Mouse (Mus musculus): Measurements from ENCODE around the gene Gfra4. TPM values are rescaled to one million over a fixed set of nuclear protein-coding genes. Genes with fewer than 3 reads are reported as not detected.

Gfra4 gene
- polyA plus RNA-seq, 1 experiment from 2014 or later: 3.8 TPM

DNA sequence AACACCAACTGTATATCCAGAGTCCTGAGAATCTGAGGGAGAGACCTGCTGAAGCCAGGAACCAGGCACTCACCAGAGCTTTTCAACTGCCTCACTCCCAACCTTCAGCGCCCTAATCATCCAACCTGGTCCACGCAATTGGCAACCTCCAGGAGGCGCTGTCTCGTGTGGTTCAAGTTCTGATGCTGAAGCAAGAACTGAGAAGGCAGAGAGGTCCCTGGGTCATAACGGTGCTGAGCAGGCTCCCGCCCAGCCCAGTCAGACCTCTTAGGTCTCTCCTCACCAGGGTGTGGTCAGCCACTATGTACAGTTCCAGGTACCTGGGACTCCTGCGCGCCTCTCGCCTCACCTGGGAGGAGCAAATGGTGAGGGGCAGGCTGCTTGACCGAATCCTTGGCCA lies 12.7 kb upstream of the Gfra4 start:
- Histone ChIP-seq H3K27ac (ENCODE audit: low read depth, low read length) (no peak overlapping the region), H3K27me3 (ENCODE audit: control insufficient read depth, insufficient read depth, low read length) (peaks cover 59% of the 10 kb centered on the region), H3K36me3 (ENCODE audit: control insufficient read depth, insufficient read depth, low read length) (no peaks in the 10 kb centered on the region), H3K9me3 (replicated peaks; ENCODE audit: control insufficient read depth, low read length) (no peaks in the 10 kb centered on the region), H3K4me2 (peak overlapping the region; percentile 69), H3K4me3 (ENCODE audit: low read depth, low read length) (no peak overlapping the region), H3K4me1 (ENCODE audit: control insufficient read depth, insufficient read depth, low read length) (peaks cover 28% of the 10 kb centered on the region), H3K9ac (ENCODE audit: low read depth, low read length) (no peak overlapping the region)
- 5% methylated on average over 10 of the region's 10 CpGs for WGBS (ENCODE audit: insufficient replicate concordance)
- 0 out of 2 replicates have a peak, but pooled peaks have one; percentile 43 for ATAC-seq (replicated peaks; ENCODE audit: insufficient number of reproducible peaks, low FRiP score, low TSS enrichment)

GRCm38 (mm10) chr2:131054646-131055264 lies 11.9 kb upstream of the Gfra4 start:
- 0 out of 2 replicates have a peak overlapping the region, but pooled peaks have one; percentile 6 for H3K9ac ChIP-seq (ENCODE audit: low read depth, low read length)
- peaks cover 27% of the 10 kb centered on the region for H3K4me1 ChIP-seq (ENCODE audit: control insufficient read depth, insufficient read depth, low read length)
- peak overlapping the region; percentile 69 for H3K4me2 ChIP-seq
- 1% methylated on average over 21 of the region's 21 CpGs for WGBS (ENCODE audit: insufficient replicate concordance)
- no peak overlapping the region for H3K27ac ChIP-seq (ENCODE audit: low read depth, low read length)
- H3K27me3 ChIP-seq (ENCODE audit: control insufficient read depth, insufficient read depth, low read length): peaks cover 59% of the 10 kb centered on the region
- peak overlapping the region; percentile 42 for H3K4me3 ChIP-seq (ENCODE audit: low read depth, low read length)
- ATAC-seq (replicated peaks; ENCODE audit: insufficient number of reproducible peaks, low FRiP score, low TSS enrichment): no peak
- H3K36me3 ChIP-seq (ENCODE audit: control insufficient read depth, insufficient read depth, low read length): no peaks in the 10 kb centered on the region
- no peaks in the 10 kb centered on the region for H3K9me3 ChIP-seq (replicated peaks; ENCODE audit: control insufficient read depth, low read length)

GRCm38 (mm10) chr2:131053851-131054645 lies 11.2 kb upstream of the Gfra4 start:
- H3K4me3 ChIP-seq (ENCODE audit: low read depth, low read length): peak overlapping the region; percentile 42
- peaks cover 21% of the 10 kb centered on the region for H3K4me1 ChIP-seq (ENCODE audit: control insufficient read depth, insufficient read depth, low read length)
- H3K4me2 ChIP-seq: peak overlapping the region; percentile 69
- H3K27me3 ChIP-seq (ENCODE audit: control insufficient read depth, insufficient read depth, low read length): peaks cover 59% of the 10 kb centered on the region
- 0 out of 2 replicates have a peak overlapping the region, but pooled peaks have one; percentile 6 for H3K9ac ChIP-seq (ENCODE audit: low read depth, low read length)
- H3K27ac ChIP-seq (ENCODE audit: low read depth, low read length): no peak overlapping the region
- H3K9me3 ChIP-seq (replicated peaks; ENCODE audit: control insufficient read depth, low read length): no peaks in the 10 kb centered on the region
- WGBS (ENCODE audit: insufficient replicate concordance): 1% methylated on average over 45 of the region's 45 CpGs
- ATAC-seq (replicated peaks; ENCODE audit: insufficient number of reproducible peaks, low FRiP score, low TSS enrichment): no peak
- no peaks in the 10 kb centered on the region for H3K36me3 ChIP-seq (ENCODE audit: control insufficient read depth, insufficient read depth, low read length)

DNA sequence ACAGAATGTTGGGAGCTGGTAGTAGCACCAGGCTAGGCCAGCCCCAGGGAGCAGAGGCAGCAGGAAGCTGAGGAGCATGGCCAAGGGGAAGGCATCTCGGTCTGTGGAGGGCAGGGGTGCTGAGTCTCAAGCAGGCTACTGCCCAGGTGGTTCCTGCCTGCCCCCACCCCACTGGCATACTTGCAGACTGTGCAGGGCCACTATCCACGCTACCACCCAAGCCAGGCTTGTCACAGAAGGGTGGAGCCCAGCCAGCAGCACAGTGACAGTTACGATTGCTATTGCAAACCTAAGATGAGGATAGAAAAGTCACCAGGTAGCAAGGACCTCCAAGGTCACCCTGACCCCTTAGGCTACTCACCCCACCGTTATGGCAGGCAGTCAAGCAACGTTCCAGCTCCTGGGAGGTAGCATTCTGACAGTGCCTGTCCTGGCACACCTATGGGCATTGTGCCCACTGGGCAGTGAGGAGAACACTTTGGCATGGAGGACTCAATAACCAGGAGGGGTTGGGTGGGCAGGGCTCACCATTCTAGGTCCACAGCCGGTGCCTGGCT lies 10.1 kb upstream of the Gfra4 start:
- no peak overlapping the region for H3K9ac ChIP-seq (ENCODE audit: low read depth, low read length)
- H3K4me3 ChIP-seq (ENCODE audit: low read depth, low read length): no peak overlapping the region
- H3K4me1 ChIP-seq (ENCODE audit: control insufficient read depth, insufficient read depth, low read length): peaks cover 21% of the 10 kb centered on the region
- no peaks in the 10 kb centered on the region for H3K9me3 ChIP-seq (replicated peaks; ENCODE audit: control insufficient read depth, low read length)
- ATAC-seq (replicated peaks; ENCODE audit: insufficient number of reproducible peaks, low FRiP score, low TSS enrichment): no peak
- no peak overlapping the region for H3K4me2 ChIP-seq
- WGBS (ENCODE audit: insufficient replicate concordance): 72% methylated on average over 6 of the region's 6 CpGs
- H3K36me3 ChIP-seq (ENCODE audit: control insufficient read depth, insufficient read depth, low read length): no peaks in the 10 kb centered on the region
- H3K27me3 ChIP-seq (ENCODE audit: control insufficient read depth, insufficient read depth, low read length): peaks cover 57% of the 10 kb centered on the region
- H3K27ac ChIP-seq (ENCODE audit: low read depth, low read length): no peak overlapping the region

DNA sequence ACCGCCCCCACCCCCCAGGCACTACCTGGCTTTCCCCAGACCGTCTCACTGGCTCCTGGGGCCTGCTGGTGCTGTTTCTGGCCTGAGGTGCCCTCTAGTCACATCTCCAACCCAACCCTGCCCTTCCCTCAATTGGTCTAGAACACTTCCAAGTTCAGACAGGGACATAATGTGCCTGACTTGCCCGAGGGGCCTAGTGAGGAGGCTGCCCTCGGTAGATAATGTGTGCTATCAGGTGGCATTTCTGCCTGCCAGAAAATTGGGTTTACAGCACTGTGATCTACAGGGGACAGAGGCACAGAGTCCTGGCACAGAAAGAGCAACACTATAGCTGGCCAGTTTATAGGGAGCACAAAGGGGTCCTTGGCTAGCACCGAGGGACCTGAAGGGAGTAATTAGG lies 9.2 kb upstream of the Gfra4 start:
- no peak overlapping the region for H3K27ac ChIP-seq (ENCODE audit: low read depth, low read length)
- no peak for ATAC-seq (replicated peaks; ENCODE audit: insufficient number of reproducible peaks, low FRiP score, low TSS enrichment)
- H3K4me2 ChIP-seq: no peak overlapping the region
- WGBS (ENCODE audit: insufficient replicate concordance): 68% methylated on average over 5 of the region's 5 CpGs
- H3K4me3 ChIP-seq (ENCODE audit: low read depth, low read length): no peak overlapping the region
- no peaks in the 10 kb centered on the region for H3K9me3 ChIP-seq (replicated peaks; ENCODE audit: control insufficient read depth, low read length)
- no peaks in the 10 kb centered on the region for H3K36me3 ChIP-seq (ENCODE audit: control insufficient read depth, insufficient read depth, low read length)
- H3K4me1 ChIP-seq (ENCODE audit: control insufficient read depth, insufficient read depth, low read length): peaks cover 21% of the 10 kb centered on the region
- H3K9ac ChIP-seq (ENCODE audit: low read depth, low read length): no peak overlapping the region
- peaks cover 55% of the 10 kb centered on the region for H3K27me3 ChIP-seq (ENCODE audit: control insufficient read depth, insufficient read depth, low read length)

DNA sequence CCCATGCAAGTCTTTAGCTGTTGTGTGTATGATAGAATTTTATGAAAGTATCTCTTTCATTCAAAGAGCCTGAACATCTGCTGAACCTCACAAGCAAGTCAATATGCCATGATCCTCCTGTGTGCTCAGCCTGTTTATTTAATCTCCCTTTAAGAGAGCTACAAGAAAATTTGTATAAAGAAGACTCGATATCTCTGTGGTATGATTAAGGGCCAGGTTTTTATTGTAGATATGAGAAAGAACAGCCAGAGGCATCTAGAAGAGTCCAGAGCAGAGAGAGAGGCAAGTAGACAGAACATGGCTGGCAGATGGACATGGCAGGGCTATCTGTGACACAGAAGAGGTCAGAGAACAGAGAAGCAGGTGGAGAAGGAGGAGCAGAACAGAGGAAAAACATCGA lies 3.1 kb upstream of the Gfra4 start:
- H3K4me3 ChIP-seq (ENCODE audit: low read depth, low read length): no peak overlapping the region
- no peaks in the 10 kb centered on the region for H3K36me3 ChIP-seq (ENCODE audit: control insufficient read depth, insufficient read depth, low read length)
- WGBS (ENCODE audit: insufficient replicate concordance): 69% methylated on average over 2 of the region's 2 CpGs
- no peaks in the 10 kb centered on the region for H3K9me3 ChIP-seq (replicated peaks; ENCODE audit: control insufficient read depth, low read length)
- peaks cover 14% of the 10 kb centered on the region for H3K4me1 ChIP-seq (ENCODE audit: control insufficient read depth, insufficient read depth, low read length)
- no peak overlapping the region for H3K9ac ChIP-seq (ENCODE audit: low read depth, low read length)
- H3K27ac ChIP-seq (ENCODE audit: low read depth, low read length): no peak overlapping the region
- no peak for ATAC-seq (replicated peaks; ENCODE audit: insufficient number of reproducible peaks, low FRiP score, low TSS enrichment)
- peaks cover 26% of the 10 kb centered on the region for H3K27me3 ChIP-seq (ENCODE audit: control insufficient read depth, insufficient read depth, low read length)
- no peak overlapping the region for H3K4me2 ChIP-seq

- H3K4me1 ChIP-seq (ENCODE audit: control insufficient read depth, insufficient read depth, low read length): peaks cover 16% of the 10 kb centered on the region
- ATAC-seq (replicated peaks; ENCODE audit: insufficient number of reproducible peaks, low FRiP score, low TSS enrichment): no peak
- H3K27me3 ChIP-seq (ENCODE audit: control insufficient read depth, insufficient read depth, low read length): peaks cover 33% of the 10 kb centered on the region
- H3K27ac ChIP-seq (ENCODE audit: low read depth, low read length): no peak overlapping the region
- 61% methylated on average over 9 of the region's 9 CpGs for WGBS (ENCODE audit: insufficient replicate concordance)
- no peak overlapping the region for H3K9ac ChIP-seq (ENCODE audit: low read depth, low read length)
- no peak overlapping the region for H3K4me3 ChIP-seq (ENCODE audit: low read depth, low read length)
- H3K9me3 ChIP-seq (replicated peaks; ENCODE audit: control insufficient read depth, low read length): no peaks in the 10 kb centered on the region
- no peak overlapping the region for H3K4me2 ChIP-seq
- no peaks in the 10 kb centered on the region for H3K36me3 ChIP-seq (ENCODE audit: control insufficient read depth, insufficient read depth, low read length)
These were observed 2.3 kb upstream of the Gfra4 start for GRCm38 (mm10) chr2:131044989-131045720.

DNA sequence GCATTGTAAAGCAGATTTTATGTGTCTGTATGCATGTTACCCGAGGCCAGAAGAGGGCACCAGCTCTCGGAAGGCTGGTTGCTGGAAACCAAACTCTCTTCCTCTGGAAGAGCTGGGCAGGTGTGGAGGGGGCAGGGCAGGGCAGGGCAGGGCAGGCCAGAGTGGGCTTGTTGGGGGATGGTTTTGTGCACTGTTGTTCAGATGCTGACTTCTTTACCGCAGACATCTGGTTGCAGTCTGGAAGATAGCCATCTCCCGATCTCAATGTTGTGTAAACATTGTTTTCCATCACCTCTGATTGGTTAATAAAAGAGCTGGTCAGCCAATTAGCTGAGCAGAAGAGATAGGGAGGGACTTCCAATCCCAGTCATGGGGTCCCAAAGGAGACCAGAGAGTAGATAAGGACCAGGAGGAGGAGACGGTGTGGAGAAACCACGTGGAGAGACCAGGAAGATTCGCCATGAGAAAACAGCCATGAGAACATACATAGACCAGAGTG lies 1.5 kb upstream of the Gfra4 start:
- no peaks in the 10 kb centered on the region for H3K9me3 ChIP-seq (replicated peaks; ENCODE audit: control insufficient read depth, low read length)
- H3K4me1 ChIP-seq (ENCODE audit: control insufficient read depth, insufficient read depth, low read length): peaks cover 16% of the 10 kb centered on the region
- no peak for ATAC-seq (replicated peaks; ENCODE audit: insufficient number of reproducible peaks, low FRiP score, low TSS enrichment)
- H3K4me2 ChIP-seq: no peak overlapping the region; the same call in 1 of the 2 replicates
- H3K27ac ChIP-seq (ENCODE audit: low read depth, low read length): no peak overlapping the region
- no peak overlapping the region for H3K4me3 ChIP-seq (ENCODE audit: low read depth, low read length)
- no peaks in the 10 kb centered on the region for H3K36me3 ChIP-seq (ENCODE audit: control insufficient read depth, insufficient read depth, low read length)
- WGBS (ENCODE audit: insufficient replicate concordance): 12% methylated on average over 7 of the region's 7 CpGs
- no peak overlapping the region for H3K9ac ChIP-seq (ENCODE audit: low read depth, low read length)
- H3K27me3 ChIP-seq (ENCODE audit: control insufficient read depth, insufficient read depth, low read length): peaks cover 40% of the 10 kb centered on the region
